In genomic region chr11:100575484-100575855, GRCm38 (mm10) we compare ENCODE assay signal across 7 mouse cellular contexts. TPM values are rescaled to one million over a fixed set of nuclear protein-coding genes. Genes with fewer than 3 reads are reported as not detected.
DNase-seq lines count a peak whose midpoint lies in the region; ATAC-seq and TF ChIP-seq lines count a peak whose summit lies in the region.

No protein-coding gene starts in this region.

- WGBS in lung, adult 2 months: 30% methylated on average over 2 of the region's 2 CpGs
- 21% methylated on average over 2 of the region's 2 CpGs for WGBS in embryonic facial prominence, embryonic 12.5 days
- WGBS in hindbrain, embryonic 11.5 days: 32% methylated on average over 2 of the region's 2 CpGs
- 11% methylated on average over 2 of the region's 2 CpGs for WGBS in liver, embryonic 13.5 days (ENCODE audit: insufficient replicate concordance)
- 15% methylated on average over 2 of the region's 2 CpGs for WGBS in stomach, embryonic 15.5 days

- H3K4me1 ChIP-seq in lung, adult 2 months (ENCODE audit: control insufficient read depth, insufficient read depth, low read length): peaks cover 7% of the 10 kb centered on the region; the same call in 1 of the 2 replicates
- peaks cover 25% of the 10 kb centered on the region for H3K4me1 ChIP-seq in embryonic facial prominence, embryonic 12.5 days
- H3K4me1 ChIP-seq in hindbrain, embryonic 11.5 days (replicated peaks; ENCODE audit: control insufficient read depth, insufficient read depth, low read length): peaks cover 6% of the 10 kb centered on the region; the same call in 1 of the 2 replicates
- peaks cover 33% of the 10 kb centered on the region for H3K4me1 ChIP-seq in liver, embryonic 13.5 days (replicated peaks)
- H3K4me1 ChIP-seq in stomach, embryonic 15.5 days: peaks cover 22% of the 10 kb centered on the region

- DNase-seq in lung, adult 2 months: no peak
- DNase-seq in lung, postnatal 36 days: no peak
- no peak for DNase-seq in hindbrain, embryonic 11.5 days (ENCODE audit: low spot score)
- no peak for DNase-seq in liver, embryonic 13.5 days
- no peak for DNase-seq in thymus, postnatal 10 days (ENCODE audit: low spot score in 2 of 2)

- H3K9me3 ChIP-seq in embryonic facial prominence, embryonic 12.5 days: no peaks in the 10 kb centered on the region
- H3K9me3 ChIP-seq in hindbrain, embryonic 11.5 days (ENCODE audit: control insufficient read depth, low read length): no peaks in the 10 kb centered on the region
- H3K9me3 ChIP-seq in liver, embryonic 13.5 days (replicated peaks): no peaks in the 10 kb centered on the region
- H3K9me3 ChIP-seq in stomach, embryonic 15.5 days: no peaks in the 10 kb centered on the region

- no peak for TF ChIP-seq CTCF in lung, adult 2 months (IDR thresholded peaks at IDR 0.05; ENCODE audit: insufficient read depth, low read length)

- peak overlapping the region; percentile 59 for H3K27ac ChIP-seq in embryonic facial prominence, embryonic 12.5 days
- H3K27ac ChIP-seq in hindbrain, embryonic 11.5 days (ENCODE audit: low read depth, low read length): no peak overlapping the region
- H3K27ac ChIP-seq in liver, embryonic 13.5 days: peak overlapping the region; percentile 71
- H3K27ac ChIP-seq in stomach, embryonic 15.5 days: peak overlapping the region; percentile 74

- peaks cover 26% of the 10 kb centered on the region for H3K36me3 ChIP-seq in embryonic facial prominence, embryonic 12.5 days
- H3K36me3 ChIP-seq in hindbrain, embryonic 11.5 days (ENCODE audit: control insufficient read depth, insufficient read depth, low read length): no peaks in the 10 kb centered on the region
- peaks cover 16% of the 10 kb centered on the region for H3K36me3 ChIP-seq in liver, embryonic 13.5 days
- H3K36me3 ChIP-seq in stomach, embryonic 15.5 days: 0 out of 2 replicates have a peak, but pooled peaks cover 11% of the 10 kb centered on the region

- ATAC-seq in embryonic facial prominence, embryonic 12.5 days (ENCODE audit: insufficient number of reproducible peaks, insufficient read depth, low FRiP score, low TSS enrichment): no peak
- peak; percentile 40; the same call in 1 of the 2 replicates for ATAC-seq in hindbrain, embryonic 11.5 days (ENCODE audit: low FRiP score)
- ATAC-seq in liver, embryonic 13.5 days (ENCODE audit: low read depth): peak; percentile 47; the same call in 1 of the 2 replicates
- no peak for ATAC-seq in stomach, embryonic 15.5 days (ENCODE audit: insufficient read depth, low FRiP score, low read depth)

- peak overlapping the region; percentile 87 for H3K4me3 ChIP-seq in lung, adult 2 months (replicated peaks; ENCODE audit: extremely low read depth, low read depth, low read length)
- peak overlapping the region; percentile 48 for H3K4me3 ChIP-seq in embryonic facial prominence, embryonic 12.5 days
- peak overlapping the region; percentile 59 for H3K4me3 ChIP-seq in hindbrain, embryonic 11.5 days (ENCODE audit: low read depth, low read length)
- H3K4me3 ChIP-seq in liver, embryonic 13.5 days (replicated peaks): peak overlapping the region; percentile 72
- H3K4me3 ChIP-seq in stomach, embryonic 15.5 days (replicated peaks): peak overlapping the region; percentile 75

- TF ChIP-seq POLR2A in lung, adult 2 months (IDR thresholded peaks at IDR 0.05; ENCODE audit: borderline replicate concordance, extremely low read depth, low read depth, low read length): no peak

- H3K27me3 ChIP-seq in embryonic facial prominence, embryonic 12.5 days: peaks cover 13% of the 10 kb centered on the region; the same call in 1 of the 2 replicates
- peaks cover 6% of the 10 kb centered on the region; the same call in 1 of the 2 replicates for H3K27me3 ChIP-seq in hindbrain, embryonic 11.5 days (ENCODE audit: control insufficient read depth, insufficient read depth, low read length)
- peaks cover 12% of the 10 kb centered on the region for H3K27me3 ChIP-seq in liver, embryonic 13.5 days
- peaks cover 8% of the 10 kb centered on the region; the same call in 1 of the 2 replicates for H3K27me3 ChIP-seq in stomach, embryonic 15.5 days (replicated peaks)

- peak overlapping the region; percentile 51 for H3K4me2 ChIP-seq in embryonic facial prominence, embryonic 12.5 days (replicated peaks)
- H3K4me2 ChIP-seq in hindbrain, embryonic 11.5 days (replicated peaks; ENCODE audit: low read depth, low read length): peak overlapping the region; percentile 82
- H3K4me2 ChIP-seq in liver, embryonic 13.5 days: peak overlapping the region; percentile 87
- peak overlapping the region; percentile 70 for H3K4me2 ChIP-seq in stomach, embryonic 15.5 days

- H3K9ac ChIP-seq in embryonic facial prominence, embryonic 12.5 days: 0 out of 2 replicates have a peak overlapping the region, but pooled peaks have one; percentile 25
- H3K9ac ChIP-seq in hindbrain, embryonic 11.5 days (ENCODE audit: low read depth, low read length): no peak overlapping the region; the same call in 1 of the 2 replicates
- H3K9ac ChIP-seq in liver, embryonic 13.5 days: peak overlapping the region; percentile 73
- H3K9ac ChIP-seq in stomach, embryonic 15.5 days: peak overlapping the region; percentile 17

RNA-seq across cellular contexts. Expression of gene Cnp, which starts 0.8 kb away (rescaled TPM):
- 27.5 and 29.9 TPM in 2 replicates for polyA plus RNA-seq in lung, adult 2 months (2012; rRNA removed)
- polyA plus RNA-seq in embryonic facial prominence, embryonic 12.5 days (2016; fragmentation: Nextera tagmentation; extraction: Ambion mirVana): 36.2 and 37.2 TPM in 2 replicates
- 17.4 and 17.8 TPM in 2 replicates for polyA plus RNA-seq in hindbrain, embryonic 11.5 days (2014; fragmentation: Nextera tagmentation; extraction: Ambion mirVana)
- polyA plus RNA-seq in liver, embryonic 13.5 days (2015; fragmentation: Nextera tagmentation; extraction: Ambion mirVana): 13.2 and 14.1 TPM in 2 replicates
- polyA plus RNA-seq in stomach, embryonic 15.5 days (2015; fragmentation: Nextera tagmentation; extraction: Ambion mirVana): 35.3 and 42.7 TPM in 2 replicates

RNA-seq across cellular contexts. Expression of gene Ttc25, which starts 30.1 kb away (rescaled TPM):
- polyA plus RNA-seq in lung, adult 2 months (2012; rRNA removed): 1.8 and 3.4 TPM in 2 replicates
- polyA plus RNA-seq in embryonic facial prominence, embryonic 12.5 days (2016; fragmentation: Nextera tagmentation; extraction: Ambion mirVana): 0.73 and 1.8 TPM in 2 replicates
- 2.6 and 2.8 TPM in 2 replicates for polyA plus RNA-seq in hindbrain, embryonic 11.5 days (2014; fragmentation: Nextera tagmentation; extraction: Ambion mirVana)
- 0.08 and 0.16 TPM in 2 replicates for polyA plus RNA-seq in liver, embryonic 13.5 days (2015; fragmentation: Nextera tagmentation; extraction: Ambion mirVana)
- polyA plus RNA-seq in stomach, embryonic 15.5 days (2015; fragmentation: Nextera tagmentation; extraction: Ambion mirVana): 0.24 and 0.37 TPM in 2 replicates

RNA-seq across cellular contexts. Expression of gene Nkiras2, which starts 43.6 kb away (rescaled TPM):
- polyA plus RNA-seq in lung, adult 2 months (2012; rRNA removed): 59.4 and 84.5 TPM in 2 replicates
- 80.6 and 83.7 TPM in 2 replicates for polyA plus RNA-seq in embryonic facial prominence, embryonic 12.5 days (2016; fragmentation: Nextera tagmentation; extraction: Ambion mirVana)
- polyA plus RNA-seq in hindbrain, embryonic 11.5 days (2014; fragmentation: Nextera tagmentation; extraction: Ambion mirVana): 108 and 109 TPM in 2 replicates
- polyA plus RNA-seq in liver, embryonic 13.5 days (2015; fragmentation: Nextera tagmentation; extraction: Ambion mirVana): 19.9 and 20.9 TPM in 2 replicates
- polyA plus RNA-seq in stomach, embryonic 15.5 days (2015; fragmentation: Nextera tagmentation; extraction: Ambion mirVana): 57.3 and 57.6 TPM in 2 replicates

RNA-seq across cellular contexts. Expression of gene Dnajc7, which starts 44.5 kb away (rescaled TPM):
- 29.8 and 56.5 TPM in 2 replicates for polyA plus RNA-seq in lung, adult 2 months (2012; rRNA removed)
- 280 and 292 TPM in 2 replicates for polyA plus RNA-seq in embryonic facial prominence, embryonic 12.5 days (2016; fragmentation: Nextera tagmentation; extraction: Ambion mirVana)
- 95.3 and 105 TPM in 2 replicates for polyA plus RNA-seq in hindbrain, embryonic 11.5 days (2014; fragmentation: Nextera tagmentation; extraction: Ambion mirVana)
- polyA plus RNA-seq in liver, embryonic 13.5 days (2015; fragmentation: Nextera tagmentation; extraction: Ambion mirVana): 70.7 and 86.2 TPM in 2 replicates
- 213 and 214 TPM in 2 replicates for polyA plus RNA-seq in stomach, embryonic 15.5 days (2015; fragmentation: Nextera tagmentation; extraction: Ambion mirVana)

RNA-seq across cellular contexts. Expression of gene Acly, which starts 47.7 kb away (rescaled TPM):
- 166 and 217 TPM in 2 replicates for polyA plus RNA-seq in lung, adult 2 months (2012; rRNA removed)
- polyA plus RNA-seq in embryonic facial prominence, embryonic 12.5 days (2016; fragmentation: Nextera tagmentation; extraction: Ambion mirVana): 201 and 203 TPM in 2 replicates
- 259 and 306 TPM in 2 replicates for polyA plus RNA-seq in hindbrain, embryonic 11.5 days (2014; fragmentation: Nextera tagmentation; extraction: Ambion mirVana)
- polyA plus RNA-seq in liver, embryonic 13.5 days (2015; fragmentation: Nextera tagmentation; extraction: Ambion mirVana): 86.2 and 108 TPM in 2 replicates
- polyA plus RNA-seq in stomach, embryonic 15.5 days (2015; fragmentation: Nextera tagmentation; extraction: Ambion mirVana): 153 and 180 TPM in 2 replicates

Comparison
In these comparisons a context has a peak if more than half of its experiments do, and no peak if none do; other contexts are left out.
1. ATAC-seq: peak in hindbrain, embryonic 11.5 days (single experiment) and liver, embryonic 13.5 days (single experiment); none in embryonic facial prominence, embryonic 12.5 days (single experiment) and stomach, embryonic 15.5 days (single experiment).
2. Peak in every context shown above with its lines, with median percentiles within 50 percentile points of each other: H3K4me3 ChIP-seq and H3K4me2 ChIP-seq.